ENCODE assay signal across 8 mouse cellular contexts in genomic region chr6:70844896-70845646, GRCm38 (mm10). TPM values are rescaled to one million over a fixed set of nuclear protein-coding genes. Genes with fewer than 3 reads are reported as not detected.
DNase-seq lines count a peak whose midpoint lies in the region; ATAC-seq lines count a peak whose summit lies in the region.

No protein-coding gene starts in this region.

- H3K9ac ChIP-seq in embryonic facial prominence, embryonic 13.5 days = peak overlapping the region; percentile 86
- H3K9ac ChIP-seq in midbrain, embryonic 11.5 days (ENCODE audit: low read length) = peak overlapping the region; percentile 82

- H3K36me3 ChIP-seq in embryonic facial prominence, embryonic 13.5 days = no peaks in the 10 kb centered on the region
- no peaks in the 10 kb centered on the region for H3K36me3 ChIP-seq in midbrain, embryonic 11.5 days (ENCODE audit: control insufficient read depth, insufficient read depth, low read length)

- no peaks in the 10 kb centered on the region for H3K9me3 ChIP-seq in embryonic facial prominence, embryonic 13.5 days
- H3K9me3 ChIP-seq in midbrain, embryonic 11.5 days (ENCODE audit: control insufficient read depth, low read length) = no peaks in the 10 kb centered on the region

- H3K4me3 ChIP-seq in embryonic facial prominence, embryonic 13.5 days = peak overlapping the region; percentile 96
- H3K4me3 ChIP-seq in midbrain, embryonic 11.5 days (ENCODE audit: low read depth, low read length) = peak overlapping the region; percentile 86

- H3K4me2 ChIP-seq in embryonic facial prominence, embryonic 13.5 days = peak overlapping the region; percentile 68
- H3K4me2 ChIP-seq in midbrain, embryonic 11.5 days = peak overlapping the region; percentile 84

- ATAC-seq in embryonic facial prominence, embryonic 13.5 days (ENCODE audit: insufficient number of reproducible peaks, insufficient read depth, low FRiP score, low TSS enrichment, low read depth) = no peak
- ATAC-seq in midbrain, embryonic 11.5 days (ENCODE audit: low FRiP score) = no peak

- H3K27ac ChIP-seq in embryonic facial prominence, embryonic 13.5 days = peak overlapping the region; percentile 89
- peak overlapping the region; percentile 72 for H3K27ac ChIP-seq in midbrain, embryonic 11.5 days (ENCODE audit: low read depth, low read length)

- under 1% methylated on average over 38 of the region's 38 CpGs for WGBS in embryonic facial prominence, embryonic 13.5 days
- WGBS in midbrain, embryonic 11.5 days = 1% methylated on average over 38 of the region's 38 CpGs

- DNase-seq in cerebellum, adult 8-10 months = peak; percentile 16
- no peak for DNase-seq in cerebellum, adult 9-10 months
- DNase-seq in retina, embryonic 14.5 days (ENCODE audit: low spot score) = peak; percentile 9
- DNase-seq in retina, postnatal 1 day = no peak
- peak; percentile 57 for DNase-seq in induced T-regulatory cell, adult 2 months (ENCODE audit: low read depth)
- DNase-seq in midbrain, embryonic 11.5 days (ENCODE audit: low spot score, missing footprints) = peak; percentile 90
- peak; percentile 19 for DNase-seq in yolk sac, embryonic 10.5 days (ENCODE audit: low spot score)

- H3K4me1 ChIP-seq in embryonic facial prominence, embryonic 13.5 days = peaks cover 28% of the 10 kb centered on the region
- H3K4me1 ChIP-seq in midbrain, embryonic 11.5 days (ENCODE audit: control insufficient read depth, insufficient read depth, low read length) = peaks cover 8% of the 10 kb centered on the region

- no peaks in the 10 kb centered on the region for H3K27me3 ChIP-seq in embryonic facial prominence, embryonic 13.5 days
- no peaks in the 10 kb centered on the region for H3K27me3 ChIP-seq in midbrain, embryonic 11.5 days (ENCODE audit: control insufficient read depth, insufficient read depth, low read length)

RNA-seq across cellular contexts. Expression of gene Eif2ak3, which starts 0.8 kb away (rescaled TPM):
- 10.2 and 12.2 TPM in 2 replicates for polyA plus RNA-seq in embryonic facial prominence, embryonic 13.5 days (2015; fragmentation: Nextera tagmentation; extraction: Ambion mirVana)
- 8.9 and 9.8 TPM in 2 replicates for polyA plus RNA-seq in midbrain, embryonic 11.5 days (2014; fragmentation: Nextera tagmentation; extraction: Ambion mirVana)

RNA-seq across cellular contexts. Expression of gene Rpia, which starts 53.0 kb away (rescaled TPM):
- polyA plus RNA-seq in embryonic facial prominence, embryonic 13.5 days (2015; fragmentation: Nextera tagmentation; extraction: Ambion mirVana) = 3.6 and 4.3 TPM in 2 replicates
- polyA plus RNA-seq in midbrain, embryonic 11.5 days (2014; fragmentation: Nextera tagmentation; extraction: Ambion mirVana) = 1.9 TPM in 2 replicates

Comparison
In these comparisons a context has a peak if more than half of its experiments do, and no peak if none do; other contexts are left out.
1. DNase-seq: peak in cerebellum, adult 8-10 months (single experiment), retina, embryonic 14.5 days (single experiment), induced T-regulatory cell, adult 2 months (single experiment), midbrain, embryonic 11.5 days (single experiment) and yolk sac, embryonic 10.5 days (single experiment); none in cerebellum, adult 9-10 months (single experiment) and retina, postnatal 1 day (single experiment).